Mouse (Mus musculus) olfactory bulb, adult 2 months (tissue): ENCODE results near the gene Cdv3. TPM values are rescaled to one million over a fixed set of nuclear protein-coding genes. Genes with fewer than 3 reads are reported as not detected.
"Not testable (repeated sequence)": the region's sequence is repeated elsewhere in the genome, so short reads cannot be mapped to it uniquely, and the experiment has no call there.

Source experiments
- H3K27ac ChIP-seq: fragments of 200-500 bp; 2 replicates; pipeline ENCODE4 v1.5.1; 2012; ENCODE audit warnings: low read depth, low read length; ENCODE audit not compliant: insufficient read depth
- H3K4me1 ChIP-seq: fragments of 200-500 bp; 2 replicates; pipeline ENCODE4 v1.6.1; 2012; ENCODE audit warnings: low read length; ENCODE audit not compliant: control insufficient read depth, insufficient read depth
- H3K4me3 ChIP-seq: fragments of 200-500 bp; 2 replicates; pipeline ENCODE4 v1.5.1; 2012; ENCODE audit warnings: mild to moderate bottlenecking, low read depth, low read length, moderate library complexity; ENCODE audit not compliant: insufficient read depth
- CTCF ChIP-seq: fragments of 200-500 bp; IDR thresholded peaks from 2 replicates; pipeline ENCODE4 v1.5.1; 2012; ENCODE audit warnings: low read depth, mild to moderate bottlenecking, low read length, moderate library complexity; ENCODE audit not compliant: insufficient read depth
- POLR2A ChIP-seq: fragments of 200-500 bp; IDR thresholded peaks from 2 replicates; pipeline ENCODE4 v1.6.1; 2012; ENCODE audit warnings: mild to moderate bottlenecking, low read depth, low read length, moderate library complexity; ENCODE audit not compliant: insufficient read depth
- WGBS: fragments of 180-500 bp; shearing (Covaris S2); methylation state at CpG from one replicate; pipeline ENCODE4 v1.1.7; 2018; 5-methylcytosine and 5-hydroxymethylcytosine counted together
- polyA plus RNA-seq: library from polyadenylated mRNA; stranded (reverse); fragments of >200 nt; gene quantifications from 2 replicates; pipeline ENCODE4 v1.2.4, GENCODE M21; 2012; ENCODE audit warnings: low replicate concordance; ENCODE audit not compliant: missing spikeins, insufficient read depth, insufficient read length

The Cdv3 gene
- polyA plus RNA-seq, 1 experiment: 81.3 TPM

DNA sequence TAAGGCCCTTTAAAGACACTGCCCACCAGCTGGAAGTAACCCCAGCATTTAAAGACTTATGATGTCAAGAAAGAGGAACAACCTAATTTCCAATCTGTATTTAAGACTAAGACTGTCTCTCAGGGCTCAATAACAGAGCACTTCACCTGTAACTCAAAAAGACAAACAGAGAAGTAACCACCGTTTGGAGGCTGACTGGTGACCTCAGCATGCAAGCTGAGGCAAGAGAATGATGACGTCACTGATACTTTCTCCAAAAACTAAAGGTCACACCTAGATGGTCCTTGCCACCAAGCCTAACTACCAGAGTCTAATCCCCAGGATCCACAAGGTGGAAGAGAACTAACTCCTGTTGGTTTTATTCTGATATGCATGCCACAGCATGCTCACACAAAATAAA lies 5.0 kb downstream of the Cdv3 start:
- Histone ChIP-seq H3K4me1 (no peaks in the 10 kb centered on the region), H3K27ac (no peak overlapping the region), H3K4me3 (no peak overlapping the region)
- WGBS: 54% methylated on average over 2 of the region's 2 CpGs
- TF ChIP-seq POLR2A: no peak
- TF ChIP-seq CTCF: no peak

DNA sequence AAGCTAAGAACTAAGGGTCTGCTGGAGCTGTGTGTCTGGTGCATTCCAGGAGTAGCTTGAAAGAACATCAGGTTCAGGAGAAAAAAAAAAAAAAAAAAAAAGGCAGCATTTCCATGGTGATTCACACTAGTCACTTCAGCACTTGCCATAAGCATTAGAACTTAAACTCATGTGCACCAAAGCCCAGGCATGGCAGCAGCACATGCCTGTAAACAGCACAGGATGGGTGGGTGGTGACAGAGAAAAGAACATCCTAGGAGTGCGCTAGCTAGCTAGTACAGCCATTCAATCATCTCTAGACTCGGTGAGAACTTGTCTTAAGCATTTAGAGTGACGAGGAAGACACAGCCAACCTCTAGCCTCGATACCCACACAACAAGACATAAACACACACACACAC lies 7.1 kb downstream of the Cdv3 start:
- 64% methylated on average over 4 of the region's 4 CpGs for WGBS
- H3K4me3 ChIP-seq: no peak overlapping the region
- H3K27ac ChIP-seq: no peak overlapping the region
- TF ChIP-seq CTCF (no peak), POLR2A (no peak)
- H3K4me1 ChIP-seq: no peaks in the 10 kb centered on the region

- TF ChIP-seq POLR2A: no peak
- no peak for TF ChIP-seq CTCF
- Histone ChIP-seq H3K27ac (no peak overlapping the region), H3K4me3 (no peak overlapping the region), H3K4me1 (no peaks in the 10 kb centered on the region)
Measured at GRCm38 (mm10) chr9:103357893-103358292, 7.7 kb downstream of the Cdv3 start.

GRCm38 (mm10) chr9:103353500-103354260 lies 12.0 kb downstream of the Cdv3 start:
- not testable (repeated sequence) for H3K27ac ChIP-seq, H3K4me1 ChIP-seq, H3K4me3 ChIP-seq
- 81% methylated on average over 7 of the region's 7 CpGs for WGBS

DNA sequence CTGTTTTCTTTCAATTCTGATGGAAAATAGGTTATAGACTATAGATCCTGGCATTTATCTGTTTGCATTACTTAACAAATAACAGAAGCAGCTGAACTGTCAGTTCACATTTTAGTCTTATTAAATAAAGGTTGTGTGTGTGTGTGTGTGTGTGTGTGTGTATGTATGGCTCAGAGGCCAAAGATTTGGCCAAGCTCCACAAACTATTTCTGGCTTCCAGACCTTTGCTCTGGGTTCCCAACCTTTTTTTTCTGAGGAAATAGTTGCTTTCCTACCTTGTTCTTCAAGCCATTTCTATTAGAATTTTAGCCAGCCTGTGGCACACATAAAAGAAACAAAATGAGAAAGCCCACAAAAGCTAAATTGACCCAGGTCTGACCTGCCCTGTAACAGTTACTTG lies 16.8 kb downstream of the Cdv3 start:
- H3K4me1 ChIP-seq: no peaks in the 10 kb centered on the region
- H3K4me3 ChIP-seq: no peak overlapping the region
- TF ChIP-seq POLR2A: no peak
- TF ChIP-seq CTCF: no peak
- H3K27ac ChIP-seq: no peak overlapping the region

DNA sequence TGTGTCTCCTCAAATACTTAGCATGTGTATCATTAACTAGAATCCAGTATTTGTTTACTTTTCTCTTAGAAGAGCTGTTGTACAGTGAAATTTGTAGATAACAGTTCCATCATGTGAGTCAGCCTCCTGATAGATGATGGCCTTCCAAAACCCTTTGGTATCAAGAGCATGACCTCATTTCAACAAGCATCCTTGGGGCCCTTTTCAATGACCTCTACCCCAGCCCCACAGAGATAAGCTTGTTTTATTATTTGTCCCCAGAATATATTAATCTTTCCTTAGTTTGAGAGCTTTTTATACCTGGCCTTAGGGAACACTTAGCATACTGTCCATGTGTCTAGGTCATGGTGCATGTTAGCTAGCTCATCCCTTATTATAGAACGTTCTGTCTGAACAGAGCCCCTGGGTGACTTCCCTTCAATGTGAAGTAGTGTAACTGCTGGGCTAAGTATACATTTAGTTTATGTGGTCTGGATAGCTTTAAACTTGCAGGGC lies 17.6 kb downstream of the Cdv3 start:
- no peaks in the 10 kb centered on the region for H3K4me1 ChIP-seq
- TF ChIP-seq CTCF (no peak), POLR2A (no peak)
- H3K27ac ChIP-seq: no peak overlapping the region
- no peak overlapping the region for H3K4me3 ChIP-seq
- WGBS: 73% methylated on average over 1 of the region's 1 CpGs

DNA sequence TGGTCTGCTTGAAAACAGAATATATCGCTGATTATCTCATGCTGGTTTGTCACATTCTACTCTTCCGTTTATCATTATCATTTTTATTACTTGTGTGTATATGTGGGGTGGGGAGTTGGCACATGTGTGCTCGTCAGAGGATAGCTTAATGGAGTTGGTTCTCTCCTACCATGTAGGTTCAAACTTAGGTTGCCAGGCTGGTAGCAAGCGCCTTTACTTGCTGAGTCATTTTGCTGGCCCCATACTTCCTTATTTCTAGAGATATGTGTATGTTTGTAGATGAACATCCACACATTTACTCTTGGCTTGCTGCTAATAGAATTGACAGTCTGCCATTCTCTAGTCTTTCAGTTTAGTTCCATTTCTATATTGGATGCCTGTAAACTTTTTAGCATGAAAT lies 18.6 kb downstream of the Cdv3 start:
- Histone ChIP-seq H3K4me3 (no peak overlapping the region), H3K27ac (no peak overlapping the region), H3K4me1 (no peaks in the 10 kb centered on the region)
- no peak for TF ChIP-seq CTCF
- no peak for TF ChIP-seq POLR2A
- 92% methylated on average over 4 of the region's 4 CpGs for WGBS

DNA sequence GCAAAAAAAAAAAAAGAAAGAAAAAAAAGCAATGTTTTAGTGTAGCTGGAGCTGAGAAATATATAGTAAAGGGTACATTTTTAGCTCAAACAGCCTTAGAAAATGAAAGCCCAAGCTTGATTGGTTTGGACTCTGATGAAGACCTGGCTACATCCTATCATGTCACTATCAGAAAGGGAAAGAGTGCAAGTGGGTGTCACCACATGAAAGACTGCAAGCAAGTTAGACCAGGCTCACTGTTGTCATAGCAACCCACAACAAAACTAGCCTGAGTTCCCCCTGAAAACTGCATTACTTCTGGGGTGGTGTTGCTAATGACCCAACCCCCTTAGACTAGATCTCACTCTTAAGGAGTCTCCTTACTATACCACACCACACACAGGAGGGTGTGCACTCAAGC lies 28.7 kb downstream of the Cdv3 start:
- Histone ChIP-seq H3K4me1 (peaks cover 10% of the 10 kb centered on the region), H3K4me3 (no peak overlapping the region), H3K27ac (peak overlapping the region; percentile 33; the same call in 1 of the 2 replicates)
- TF ChIP-seq POLR2A (no peak), CTCF (no peak)

- no peak for TF ChIP-seq POLR2A
- TF ChIP-seq CTCF: no peak
- Histone ChIP-seq H3K27ac (no peak overlapping the region), H3K4me3 (no peak overlapping the region), H3K4me1 (peaks cover 7% of the 10 kb centered on the region)
- 90% methylated on average over 6 of the region's 6 CpGs for WGBS
Measured at GRCm38 (mm10) chr9:103332663-103333062, 33.0 kb downstream of the Cdv3 start.

GRCm38 (mm10) chr9:103326449-103326848 lies 39.2 kb downstream of the Cdv3 start:
- Histone ChIP-seq H3K4me3 (no peak overlapping the region), H3K4me1 (peaks cover 2% of the 10 kb centered on the region; the same call in 1 of the 2 replicates), H3K27ac (no peak overlapping the region)
- 92% methylated on average over 9 of the region's 9 CpGs for WGBS
- TF ChIP-seq POLR2A: no peak
- TF ChIP-seq CTCF: no peak
